ENCODE assay signal across 17 mouse cellular contexts in genomic region chr17:64726032-64726431, GRCm38 (mm10).
DNase-seq lines count a peak whose midpoint lies in the region; ATAC-seq and TF ChIP-seq lines count a peak whose summit lies in the region.
"Had no signal": no experiment of that assay in that cellular context is flagged by ENCODE, and none has a peak within 500 bp of the region (broad histone marks: within the 10 kb centered on the region; RNA-seq: fewer than 3 reads in every experiment).

No protein-coding gene starts in this region.

- H3K9me3 ChIP-seq in kidney, embryonic 14.5 days (ENCODE audit: control insufficient read depth, low read length): no peaks in the 10 kb centered on the region
- H3K9me3 ChIP-seq: heart, embryonic 10.5 days had no signal

- no peaks in the 10 kb centered on the region for H3K27me3 ChIP-seq in splenic B cell, adult 2 months (ENCODE audit: control insufficient read depth, insufficient read depth, low read length, poor library complexity, severe bottlenecking)
- H3K27me3 ChIP-seq in kidney, embryonic 14.5 days (ENCODE audit: control insufficient read depth, insufficient read depth, low read length): no peaks in the 10 kb centered on the region

- no peak overlapping the region for H3K4me3 ChIP-seq in lung, adult 2 months (replicated peaks; ENCODE audit: extremely low read depth, low read depth, low read length)
- no peak overlapping the region for H3K4me3 ChIP-seq in kidney, embryonic 14.5 days (ENCODE audit: low read length)
- H3K4me3 ChIP-seq: heart, embryonic 10.5 days had no signal

- H3K36me3 ChIP-seq in splenic B cell, adult 2 months (ENCODE audit: control insufficient read depth, insufficient read depth, low read length, poor library complexity, severe bottlenecking): peaks cover 3% of the 10 kb centered on the region; the same call in 1 of the 2 replicates
- peaks cover 4% of the 10 kb centered on the region; the same call in 1 of the 2 replicates for H3K36me3 ChIP-seq in kidney, embryonic 14.5 days (ENCODE audit: control insufficient read depth, insufficient read depth, low read length)

- H3K9ac ChIP-seq in kidney, embryonic 14.5 days (ENCODE audit: low read depth, low read length): no peak overlapping the region

- H3K4me2 ChIP-seq in kidney, embryonic 14.5 days (replicated peaks; ENCODE audit: low read depth, low read length): no peak overlapping the region

- TF ChIP-seq POLR2A in lung, adult 2 months (IDR thresholded peaks at IDR 0.05; ENCODE audit: borderline replicate concordance, extremely low read depth, low read depth, low read length): no peak

- intact Hi-C loops in left cerebral cortex, postnatal 10 days (cut with DNase I): no loop called here

- H3K4me1 ChIP-seq in lung, adult 2 months (ENCODE audit: control insufficient read depth, insufficient read depth, low read length): peaks cover 2% of the 10 kb centered on the region
- no peaks in the 10 kb centered on the region for H3K4me1 ChIP-seq in kidney, embryonic 14.5 days (ENCODE audit: control insufficient read depth, insufficient read depth, low read length)

- H3K27ac ChIP-seq in kidney, embryonic 14.5 days (ENCODE audit: low read depth, low read length): no peak overlapping the region
- H3K27ac ChIP-seq: heart, embryonic 10.5 days; kidney, postnatal 0 days had no signal

- no peak for TF ChIP-seq CTCF in lung, adult 2 months (IDR thresholded peaks at IDR 0.05; ENCODE audit: insufficient read depth, low read length)

- peak; percentile 41; the same call in 1 of the 2 replicates for ATAC-seq in granulocyte monocyte progenitor cell, adult 5-6 weeks (replicated peaks; ENCODE audit: poor library complexity, severe bottlenecking)
- no peak for ATAC-seq in kidney, embryonic 14.5 days (ENCODE audit: low FRiP score, low TSS enrichment)

- WGBS in lung, adult 2 months: 59% methylated on average over 7 of the region's 7 CpGs
- WGBS in kidney, embryonic 14.5 days: 94% methylated on average over 7 of the region's 7 CpGs

- DNase-seq in lung, postnatal 36 days: peak; percentile 9
- DNase-seq in lung, adult 2 months: no peak
- DNase-seq in splenic B cell, adult 2 months (ENCODE audit: low read depth, low spot score): peak; percentile 47
- DNase-seq in thymus, postnatal 4 days: peak; percentile 63
- no peak for DNase-seq in frontal cortex, postnatal 25 days (ENCODE audit: low spot score in 2 of 2)
- DNase-seq in left cerebral cortex, postnatal 10 days (ENCODE audit: extremely low spot score in 1 of 2, low spot score in 2 of 2): no peak
- DNase-seq: cerebellum, adult 9-11 months; gastrocnemius, postnatal 14 days; heart, postnatal 14 days; layer of hippocampus, postnatal 36 days; lung, adult 18-20 months; midbrain, embryonic 14.5 days; right cerebral cortex, adult 18-20 months had no signal

Comparison
In these comparisons a context has a peak if more than half of its experiments do, and no peak if none do; other contexts are left out.
1. DNase-seq: peak in lung, postnatal 36 days (single experiment), splenic B cell, adult 2 months (single experiment) and thymus, postnatal 4 days (single experiment); none in lung, adult 2 months (single experiment), frontal cortex, postnatal 25 days (0 of 2) and left cerebral cortex, postnatal 10 days (0 of 2).